Mouse (Mus musculus): ENCODE measurements around the gene Crybg3. TPM values are rescaled to one million over a fixed set of nuclear protein-coding genes. Genes with fewer than 3 reads are reported as not detected.

Crybg3 gene
- polyA plus RNA-seq, 1 experiment: 4.7 TPM

DNA sequence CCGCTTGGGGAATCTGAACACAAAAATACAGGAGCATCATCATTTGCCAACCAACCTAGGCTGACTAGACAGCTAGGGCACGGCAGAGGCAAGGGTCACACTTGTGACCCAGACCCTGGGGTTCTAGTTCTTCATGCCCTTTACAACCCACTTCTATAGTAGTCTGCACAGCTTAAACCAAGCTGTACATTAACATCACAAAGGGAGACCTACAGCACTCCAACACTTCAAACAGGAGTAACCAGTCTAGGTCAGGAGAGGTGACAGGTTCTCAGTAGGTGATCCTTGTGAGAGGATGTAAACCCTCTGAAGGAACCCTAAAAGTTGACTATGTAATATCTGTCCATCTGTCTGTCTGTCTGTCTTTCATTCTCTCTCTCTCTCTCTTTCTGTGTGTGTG, 35.1 kb downstream of the Crybg3 start:
- Histone ChIP-seq H3K36me3 (ENCODE audit: control insufficient read depth, insufficient read depth, low read length) (no peaks in the 10 kb centered on the region), H3K27ac (ENCODE audit: insufficient read depth, low read depth, low read length) (no peak overlapping the region), H3K27me3 (replicated peaks; ENCODE audit: control insufficient read depth, insufficient read depth, low read length) (no peaks in the 10 kb centered on the region), H3K4me1 (ENCODE audit: control insufficient read depth, insufficient read depth, low read length) (peaks cover 2% of the 10 kb centered on the region; the same call in 1 of the 2 replicates), H3K4me3 (ENCODE audit: insufficient read depth, low read depth, low read length) (no peak overlapping the region)
- 89% methylated on average over 2 of the region's 2 CpGs for WGBS
- TF ChIP-seq POLR2A (IDR thresholded peaks at IDR 0.05; ENCODE audit: low read depth, low read length) (no peak), CTCF (conservative IDR thresholded peaks at IDR 0.05; ENCODE audit: insufficient read depth, insufficient read length, low read depth, low read length) (no peak)
- no peak for DNase-seq

GRCm38 (mm10) chr16:59564025-59564424, 36.8 kb downstream of the Crybg3 start:
- no peak for DNase-seq
- Histone ChIP-seq H3K27ac (ENCODE audit: insufficient read depth, low read depth, low read length) (no peak overlapping the region), H3K4me1 (ENCODE audit: control insufficient read depth, insufficient read depth, low read length) (no peaks in the 10 kb centered on the region), H3K4me3 (ENCODE audit: insufficient read depth, low read depth, low read length) (no peak overlapping the region), H3K36me3 (ENCODE audit: control insufficient read depth, insufficient read depth, low read length) (no peaks in the 10 kb centered on the region), H3K27me3 (replicated peaks; ENCODE audit: control insufficient read depth, insufficient read depth, low read length) (no peaks in the 10 kb centered on the region)
- 86% methylated on average over 5 of the region's 5 CpGs for WGBS
- no peak for TF ChIP-seq CTCF (conservative IDR thresholded peaks at IDR 0.05; ENCODE audit: insufficient read depth, insufficient read length, low read depth, low read length)
- no peak for TF ChIP-seq POLR2A (IDR thresholded peaks at IDR 0.05; ENCODE audit: low read depth, low read length)

DNA sequence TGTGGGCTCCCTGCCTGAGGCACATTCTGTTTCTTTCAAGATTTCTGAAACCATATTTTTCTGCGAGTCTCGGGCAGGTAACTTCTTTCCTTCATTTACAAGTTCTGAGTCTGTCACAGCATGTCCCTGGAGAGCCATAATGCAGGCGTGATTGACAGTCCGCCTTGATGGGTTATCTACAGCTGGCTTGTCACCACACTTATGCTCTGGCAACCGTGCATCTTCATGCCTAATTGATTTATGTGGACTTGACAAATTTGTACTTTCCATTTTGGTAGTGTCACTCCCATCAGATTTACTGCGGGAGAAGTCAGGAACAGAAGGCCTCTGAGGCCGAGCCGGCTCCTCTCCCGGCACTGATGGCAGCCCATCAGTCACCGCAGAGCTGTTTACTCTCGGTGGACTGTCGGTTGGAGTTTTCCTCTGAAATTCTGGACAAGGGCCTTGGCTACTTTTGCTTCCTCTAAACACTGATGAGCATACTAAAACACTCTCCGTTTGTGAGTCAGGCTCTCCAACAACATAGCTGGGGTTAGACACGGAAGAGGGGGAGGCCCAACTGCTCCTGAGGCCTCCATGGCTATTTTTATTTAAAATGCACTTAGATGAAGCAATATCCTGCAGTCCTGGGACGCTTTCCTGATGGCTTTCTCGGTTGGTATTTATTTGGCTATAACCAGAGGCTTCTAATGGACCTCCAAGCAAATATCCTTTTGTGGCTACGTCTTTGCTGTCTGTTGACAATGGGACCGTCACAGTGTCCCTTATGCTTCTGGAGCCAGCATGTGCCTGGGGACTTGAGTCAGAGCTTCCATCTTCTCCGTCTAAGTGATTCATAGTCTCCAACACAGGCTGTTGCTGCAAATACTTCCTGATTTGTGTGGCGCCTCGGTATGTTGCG, 41.2 kb downstream of the Crybg3 start:
- Histone ChIP-seq H3K4me1 (ENCODE audit: control insufficient read depth, insufficient read depth, low read length) (no peaks in the 10 kb centered on the region), H3K4me3 (ENCODE audit: insufficient read depth, low read depth, low read length) (no peak overlapping the region), H3K36me3 (ENCODE audit: control insufficient read depth, insufficient read depth, low read length) (no peaks in the 10 kb centered on the region; the same call in none of the 2 replicates), H3K27ac (ENCODE audit: insufficient read depth, low read depth, low read length) (peak overlapping the region; percentile 65), H3K27me3 (replicated peaks; ENCODE audit: control insufficient read depth, insufficient read depth, low read length) (no peaks in the 10 kb centered on the region)
- 57% methylated on average over 22 of the region's 22 CpGs for WGBS
- DNase-seq: peak; percentile 60
- TF ChIP-seq POLR2A (IDR thresholded peaks at IDR 0.05; ENCODE audit: low read depth, low read length): no peak
- TF ChIP-seq CTCF (conservative IDR thresholded peaks at IDR 0.05; ENCODE audit: insufficient read depth, insufficient read length, low read depth, low read length): no peak

GRCm38 (mm10) chr16:59558916-59559299, 41.9 kb downstream of the Crybg3 start:
- TF ChIP-seq CTCF (conservative IDR thresholded peaks at IDR 0.05; ENCODE audit: insufficient read depth, insufficient read length, low read depth, low read length): no peak
- TF ChIP-seq POLR2A (IDR thresholded peaks at IDR 0.05; ENCODE audit: low read depth, low read length): no peak
- H3K4me3 ChIP-seq (ENCODE audit: insufficient read depth, low read depth, low read length): no peak overlapping the region

GRCm38 (mm10) chr16:59553490-59554161, 47.2 kb downstream of the Crybg3 start:
- no peak for TF ChIP-seq POLR2A (IDR thresholded peaks at IDR 0.05; ENCODE audit: low read depth, low read length)
- H3K4me1 ChIP-seq (ENCODE audit: control insufficient read depth, insufficient read depth, low read length): 0 out of 2 replicates have a peak, but pooled peaks cover 2% of the 10 kb centered on the region
- no peaks in the 10 kb centered on the region; the same call in none of the 2 replicates for H3K36me3 ChIP-seq (ENCODE audit: control insufficient read depth, insufficient read depth, low read length)
- DNase-seq: no peak
- no peak overlapping the region for H3K27ac ChIP-seq (ENCODE audit: insufficient read depth, low read depth, low read length)
- H3K4me3 ChIP-seq (ENCODE audit: insufficient read depth, low read depth, low read length): no peak overlapping the region
- no peaks in the 10 kb centered on the region for H3K27me3 ChIP-seq (replicated peaks; ENCODE audit: control insufficient read depth, insufficient read depth, low read length)
- WGBS: 65% methylated on average over 12 of the region's 12 CpGs

More at GRCm38 (mm10) chr16:59558916-59559299, 41.9 kb downstream of the Crybg3 start:
- Histone ChIP-seq H3K27ac (ENCODE audit: insufficient read depth, low read depth, low read length) (peak overlapping the region; percentile 65), H3K36me3 (ENCODE audit: control insufficient read depth, insufficient read depth, low read length) (no peaks in the 10 kb centered on the region; the same call in none of the 2 replicates), H3K27me3 (replicated peaks; ENCODE audit: control insufficient read depth, insufficient read depth, low read length) (no peaks in the 10 kb centered on the region), H3K4me1 (ENCODE audit: control insufficient read depth, insufficient read depth, low read length) (no peaks in the 10 kb centered on the region)
- no peak for DNase-seq
- 80% methylated on average over 10 of the region's 10 CpGs for WGBS

- no peak overlapping the region for H3K27ac ChIP-seq (ENCODE audit: insufficient read depth, low read depth, low read length)
- H3K4me1 ChIP-seq (ENCODE audit: control insufficient read depth, insufficient read depth, low read length): 0 out of 2 replicates have a peak, but pooled peaks cover 6% of the 10 kb centered on the region
- no peak for DNase-seq
- 84% methylated on average over 5 of the region's 5 CpGs for WGBS
- H3K4me3 ChIP-seq (ENCODE audit: insufficient read depth, low read depth, low read length): no peak overlapping the region
- H3K27me3 ChIP-seq (replicated peaks; ENCODE audit: control insufficient read depth, insufficient read depth, low read length): no peaks in the 10 kb centered on the region
- no peaks in the 10 kb centered on the region; the same call in 1 of the 2 replicates for H3K36me3 ChIP-seq (ENCODE audit: control insufficient read depth, insufficient read depth, low read length)
- TF ChIP-seq CTCF (conservative IDR thresholded peaks at IDR 0.05; ENCODE audit: insufficient read depth, insufficient read length, low read depth, low read length) (no peak), POLR2A (IDR thresholded peaks at IDR 0.05; ENCODE audit: low read depth, low read length) (no peak)
Observed at GRCm38 (mm10) chr16:59551507-59551906, 49.3 kb downstream of the Crybg3 start.

DNA sequence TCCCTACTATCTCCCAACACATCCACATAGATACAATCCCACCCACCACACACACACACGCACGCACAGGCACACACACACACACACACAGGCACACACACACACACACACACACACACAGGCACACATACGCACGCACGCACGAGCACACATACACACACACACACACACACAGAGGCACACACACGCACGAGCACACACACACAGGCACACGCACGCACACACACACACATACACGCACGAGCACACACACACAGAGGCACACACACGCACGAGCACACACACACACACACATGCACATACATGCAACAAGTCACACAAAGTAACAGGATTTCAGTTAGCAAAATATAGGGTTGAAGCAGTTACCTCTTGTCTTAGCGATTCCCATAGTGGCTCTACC, 51.1 kb downstream of the Crybg3 start:
- Histone ChIP-seq H3K4me3 (ENCODE audit: insufficient read depth, low read depth, low read length) (no peak overlapping the region), H3K27me3 (replicated peaks; ENCODE audit: control insufficient read depth, insufficient read depth, low read length) (no peaks in the 10 kb centered on the region), H3K36me3 (ENCODE audit: control insufficient read depth, insufficient read depth, low read length) (no peaks in the 10 kb centered on the region), H3K27ac (ENCODE audit: insufficient read depth, low read depth, low read length) (no peak overlapping the region), H3K4me1 (ENCODE audit: control insufficient read depth, insufficient read depth, low read length) (0 out of 2 replicates have a peak, but pooled peaks cover 6% of the 10 kb centered on the region)
- 82% methylated on average over 15 of the region's 15 CpGs for WGBS
- no peak for DNase-seq
- TF ChIP-seq CTCF (conservative IDR thresholded peaks at IDR 0.05; ENCODE audit: insufficient read depth, insufficient read length, low read depth, low read length) (no peak), POLR2A (IDR thresholded peaks at IDR 0.05; ENCODE audit: low read depth, low read length) (no peak)

Measured in kidney, adult 2 months (tissue).